Mouse (Mus musculus) left cerebral cortex, adult 2 months (tissue): ENCODE results near the gene Cdc42ep4. TPM values are rescaled to one million over a fixed set of nuclear protein-coding genes. Genes with fewer than 3 reads are reported as not detected.
A peak's percentile ranks its signal among the peaks of the same experiment; 100 is the strongest.

Source experiments
- DNase-seq, 2 experiments: peaks; one replicate each; pipeline ENCODE4 v3.0.0; 2021 to 2022; ENCODE audit warnings: low spot score in 2 of 2, mixed read lengths in 1 of 2; ENCODE audit errors: extremely low spot score in 1 of 2
- H3K27ac ChIP-seq: fragments of 200-600 bp; 2 replicates; pipeline ENCODE4 v1.8.1; 2022
- H3K4me3 ChIP-seq: fragments of 200-600 bp; 2 replicates; pipeline ENCODE4 v1.8.1; 2022
- CTCF ChIP-seq: fragments of 200-600 bp; IDR thresholded peaks from 2 replicates; pipeline ENCODE4 v1.8.1; 2022; ENCODE audit warnings: antibody characterized with exemption, mild to moderate bottlenecking, moderate library complexity
- intact Hi-C: fragments of 180-260 bp; cut with DNase I; formaldehyde crosslinking; loops from one replicate; pipeline ENCODE4 v1.15.1; 2025
- total RNA-seq, 2 experiments: library from RNA; stranded (reverse); gene quantifications; 2 replicates each; pipeline ENCODE4 v1.2.3; 2021

Gene Cdc42ep4
- total RNA-seq, 2 experiments from 2014 or later, result 25.6 to 28.8 TPM

GRCm38 (mm10) chr11:113755878-113756277, 4.2 kb upstream of the Cdc42ep4 start:
- no peak for DNase-seq
- no peak for TF ChIP-seq CTCF
- Histone ChIP-seq H3K4me3 (no peak overlapping the region), H3K27ac (no peak overlapping the region)
- intact Hi-C loops, result no loop called here

- no peak for TF ChIP-seq CTCF
- DNase-seq, result no peak
- no peak overlapping the region for H3K4me3 ChIP-seq
- H3K27ac ChIP-seq, result no peak overlapping the region
- intact Hi-C loops, result no loop called here
Observed at GRCm38 (mm10) chr11:113754845-113755244, 3.2 kb upstream of the Cdc42ep4 start.

GRCm38 (mm10) chr11:113752685-113753430, 1.2 kb upstream of the Cdc42ep4 start:
- H3K27ac ChIP-seq, result no peak overlapping the region
- H3K4me3 ChIP-seq, result no peak overlapping the region
- intact Hi-C loops, result no loop called here
- no peak for DNase-seq
- no peak for TF ChIP-seq CTCF

- intact Hi-C loops, result no loop called here
- DNase-seq, result no peak
- Histone ChIP-seq H3K4me3 (peak overlapping the region; percentile 83), H3K27ac (no peak overlapping the region)
- no peak for TF ChIP-seq CTCF
Observed at GRCm38 (mm10) chr11:113752158-113752661, 529 bp upstream of the Cdc42ep4 start.

- peak; percentile 50 to 51 for DNase-seq
- peak; percentile 40 for TF ChIP-seq CTCF
- Histone ChIP-seq H3K4me3 (peak overlapping the region; percentile 83), H3K27ac (peak overlapping the region; percentile 94)
- intact Hi-C loops, result loop anchor here (2.0 kb wide), 1 partner anchor 56 kb away; no protein-coding TSS in a partner anchor
Observed at GRCm38 (mm10) chr11:113750571-113751483, 854 bp downstream of the Cdc42ep4 start.

- intact Hi-C loops, result loop anchor here (2.0 kb wide), 1 partner anchor 57 kb away; no protein-coding TSS in a partner anchor
- H3K4me3 ChIP-seq, result peak overlapping the region; percentile 83
- TF ChIP-seq CTCF, result no peak
- H3K27ac ChIP-seq, result peak overlapping the region; percentile 94
- DNase-seq, result no peak
Observed at GRCm38 (mm10) chr11:113749749-113750351, 1.8 kb downstream of the Cdc42ep4 start.

- DNase-seq, result no peak
- Histone ChIP-seq H3K27ac (peak overlapping the region; percentile 34; the same call in 1 of the 2 replicates), H3K4me3 (peak overlapping the region; percentile 83)
- no peak for TF ChIP-seq CTCF
- intact Hi-C loops, result no loop called here
Observed at GRCm38 (mm10) chr11:113748797-113749521, 2.7 kb downstream of the Cdc42ep4 start.

GRCm38 (mm10) chr11:113747725-113748380, 3.8 kb downstream of the Cdc42ep4 start:
- intact Hi-C loops, result no loop called here
- no peak for TF ChIP-seq CTCF
- Histone ChIP-seq H3K4me3 (peak overlapping the region; percentile 11; the same call in 1 of the 2 replicates), H3K27ac (peak overlapping the region; percentile 25; the same call in 1 of the 2 replicates)
- no peak for DNase-seq

GRCm38 (mm10) chr11:113747056-113747455, 4.6 kb downstream of the Cdc42ep4 start:
- H3K27ac ChIP-seq, result peak overlapping the region; percentile 25; the same call in 1 of the 2 replicates
- TF ChIP-seq CTCF, result no peak
- peak overlapping the region; percentile 11; the same call in 1 of the 2 replicates for H3K4me3 ChIP-seq
- DNase-seq, result no peak
- intact Hi-C loops, result no loop called here

- intact Hi-C loops, result no loop called here
- no peak for DNase-seq
- Histone ChIP-seq H3K4me3 (no peak overlapping the region), H3K27ac (no peak overlapping the region)
- TF ChIP-seq CTCF, result no peak
Observed at GRCm38 (mm10) chr11:113745961-113746360, 5.7 kb downstream of the Cdc42ep4 start.
